Mouse (Mus musculus) ES-Bruce4 (cell line): ENCODE data around the gene Lime1. TPM values are rescaled to one million over a fixed set of nuclear protein-coding genes. Genes with fewer than 3 reads are reported as not detected.

Experiments used
- H3K27ac ChIP-seq: 2 replicates; pipeline ENCODE4 v1.5.1; 2012; ENCODE audit warnings: low read length, inconsistent platforms; ENCODE audit not compliant: insufficient read depth
- H3K27me3 ChIP-seq: 2 replicates; pipeline ENCODE4 v1.6.1; 2012; ENCODE audit warnings: mild to moderate bottlenecking, low read length, inconsistent platforms; ENCODE audit not compliant: control insufficient read depth, poor library complexity, insufficient read depth, severe bottlenecking
- H3K36me3 ChIP-seq: 2 replicates; pipeline ENCODE4 v1.6.1; 2012; ENCODE audit warnings: inconsistent platforms, mild to moderate bottlenecking, low read length, moderate library complexity; ENCODE audit not compliant: control insufficient read depth, poor library complexity, insufficient read depth, severe bottlenecking
- H3K4me1 ChIP-seq: one replicate; pipeline ENCODE4 v1.8.1; 2011; ENCODE audit warnings: low read length; ENCODE audit not compliant: control insufficient read depth, insufficient read depth
- H3K4me3 ChIP-seq: 2 replicates; pipeline ENCODE4 v1.5.1; 2011; ENCODE audit warnings: low read depth, mild to moderate bottlenecking, low read length
- H3K9ac ChIP-seq: 2 replicates; pipeline ENCODE4 v1.6.1; 2012; ENCODE audit warnings: low read depth, mild to moderate bottlenecking, inconsistent platforms; ENCODE audit not compliant: poor library complexity, severe bottlenecking
- H3K9me3 ChIP-seq: replicated peaks from 2 replicates; pipeline ENCODE4 v1.6.1; 2012; ENCODE audit warnings: mild to moderate bottlenecking, low read length, inconsistent platforms; ENCODE audit not compliant: control insufficient read depth, poor library complexity, insufficient read depth, severe bottlenecking
- CTCF ChIP-seq: IDR thresholded peaks from one replicate; pipeline ENCODE4 v1.8.1; 2011; ENCODE audit warnings: low read depth, low read length
- EP300 ChIP-seq: IDR thresholded peaks from 2 replicates; pipeline ENCODE4 v1.6.1; 2011; ENCODE audit warnings: low read depth, low read length; ENCODE audit not compliant: insufficient read depth
- POLR2A ChIP-seq: IDR thresholded peaks from one replicate; pipeline ENCODE4 v1.8.1; 2011; ENCODE audit warnings: low read length; ENCODE audit not compliant: insufficient read depth
- polyA plus RNA-seq: library from polyadenylated mRNA; stranded (reverse); fragments of >200 nt; gene quantifications from 2 replicates; pipeline ENCODE4 v1.2.4, GENCODE M21; 2011; ENCODE audit warnings: low read depth; ENCODE audit not compliant: missing spikeins, insufficient read depth, insufficient read length

The Lime1 gene
- polyA plus RNA-seq: 3.9 and 6.3 TPM in 2 replicates

DNA sequence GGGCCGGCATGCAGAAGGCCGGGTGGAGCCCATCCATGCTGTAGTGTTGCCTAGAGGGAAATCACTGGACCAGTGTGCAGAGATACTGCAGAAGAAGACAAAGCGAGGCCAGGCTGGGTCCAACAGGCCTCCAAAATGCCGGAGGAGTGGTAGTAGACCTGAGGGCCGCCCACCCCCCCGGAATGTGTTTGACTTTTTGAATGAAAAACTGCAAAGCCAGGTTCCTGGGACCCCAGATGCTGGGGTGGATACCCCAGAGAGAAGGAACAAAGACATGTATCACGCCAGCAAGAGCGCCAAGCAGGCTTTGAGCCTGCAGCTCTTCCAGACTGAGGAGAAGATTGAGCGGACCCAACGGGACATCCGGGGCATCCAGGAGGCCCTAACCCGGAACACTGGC is at the start of gene Lime1:
Gene Lime1, plus strand, starts transcription at position 301 of the 400 bp plus-strand sequence.
- H3K36me3 ChIP-seq: peaks cover 3% of the 10 kb centered on the region; the same call in 1 of the 2 replicates
- no peak within 1 kb of the TSS for H3K9ac ChIP-seq
- H3K27ac ChIP-seq: no peak within 1 kb of the TSS
- no peaks in the 10 kb centered on the region for H3K27me3 ChIP-seq
- H3K4me1 ChIP-seq: no peaks in the 10 kb centered on the region
- no peak within 1 kb of the TSS for H3K4me3 ChIP-seq
- H3K9me3 ChIP-seq: no peaks in the 10 kb centered on the region
- no peak for TF ChIP-seq EP300
- no peak for TF ChIP-seq CTCF
- TF ChIP-seq POLR2A: no peak

DNA sequence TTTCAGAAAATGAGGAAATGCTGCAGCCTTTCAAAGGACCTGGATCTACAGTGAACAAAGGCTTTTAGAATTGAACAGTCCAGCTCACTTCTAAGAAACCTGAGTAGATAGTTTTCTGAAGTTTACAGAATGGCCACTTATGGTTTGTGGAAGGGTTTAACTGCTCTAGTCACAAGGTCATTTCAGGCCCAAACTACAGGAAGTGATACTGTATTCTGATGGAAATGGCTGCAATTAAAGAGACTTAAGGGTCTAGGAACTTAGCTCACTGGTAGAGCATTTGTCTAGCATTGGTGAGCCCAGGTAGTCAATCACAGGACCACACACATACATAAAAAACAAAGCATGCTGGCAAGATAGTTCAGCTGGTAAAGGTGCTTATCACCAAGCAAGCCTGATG is 47.3 kb upstream of the Lime1 start:
- H3K4me1 ChIP-seq: no peaks in the 10 kb centered on the region
- peaks cover 61% of the 10 kb centered on the region for H3K36me3 ChIP-seq
- H3K27me3 ChIP-seq: no peaks in the 10 kb centered on the region
- H3K9me3 ChIP-seq: no peaks in the 10 kb centered on the region
- no peak overlapping the region for H3K4me3 ChIP-seq
- H3K27ac ChIP-seq: peak overlapping the region; percentile 77
- TF ChIP-seq EP300: no peak
- TF ChIP-seq POLR2A: no peak
- TF ChIP-seq CTCF: no peak
- no peak overlapping the region for H3K9ac ChIP-seq

DNA sequence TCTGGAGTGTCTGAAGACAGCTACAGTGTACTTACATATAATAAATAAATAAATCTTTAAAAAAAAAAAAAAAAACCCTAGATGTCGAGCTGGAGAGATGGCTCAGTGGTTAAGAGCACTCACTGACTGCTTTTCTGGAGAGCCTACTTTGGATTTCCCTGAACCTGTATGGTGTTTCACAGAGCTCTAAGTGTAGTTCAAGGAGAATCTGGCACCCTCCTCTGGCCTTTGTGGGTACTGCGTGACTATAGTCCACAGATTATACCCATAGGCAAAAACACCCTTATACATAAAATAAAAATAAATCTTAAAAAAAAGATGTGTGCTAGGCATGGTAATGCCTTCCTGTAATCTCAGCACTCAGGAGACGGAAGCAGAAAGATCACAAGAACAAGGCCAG is 45.9 kb upstream of the Lime1 start:
- Histone ChIP-seq H3K27me3 (no peaks in the 10 kb centered on the region), H3K36me3 (peaks cover 63% of the 10 kb centered on the region), H3K27ac (no peak overlapping the region), H3K4me3 (no peak overlapping the region), H3K4me1 (no peaks in the 10 kb centered on the region), H3K9ac (no peak overlapping the region), H3K9me3 (no peaks in the 10 kb centered on the region)
- no peak for TF ChIP-seq EP300
- no peak for TF ChIP-seq CTCF
- no peak for TF ChIP-seq POLR2A

DNA sequence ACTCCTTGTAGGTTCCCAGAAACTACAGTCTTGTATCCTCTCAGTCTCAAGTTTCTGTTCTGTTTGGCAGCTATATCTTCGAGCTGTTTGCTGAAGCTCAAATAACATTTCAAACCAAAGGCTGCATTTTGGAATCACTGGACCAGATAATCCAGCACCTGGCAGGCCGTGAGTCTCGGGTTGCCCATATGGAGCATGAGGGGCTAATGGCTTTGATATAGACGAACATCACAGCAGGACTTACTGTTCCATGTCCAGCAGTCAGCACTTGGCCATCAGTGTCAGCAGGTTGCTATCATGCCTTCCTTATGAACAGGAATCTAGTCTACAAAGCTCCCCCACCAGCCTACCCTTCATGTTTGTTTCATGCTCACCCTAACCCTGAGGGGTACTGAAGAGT is 39.5 kb upstream of the Lime1 start:
- Histone ChIP-seq H3K4me3 (no peak overlapping the region), H3K27me3 (no peaks in the 10 kb centered on the region), H3K9ac (no peak overlapping the region), H3K27ac (no peak overlapping the region), H3K9me3 (no peaks in the 10 kb centered on the region), H3K36me3 (peaks cover 70% of the 10 kb centered on the region), H3K4me1 (no peaks in the 10 kb centered on the region)
- no peak for TF ChIP-seq EP300

DNA sequence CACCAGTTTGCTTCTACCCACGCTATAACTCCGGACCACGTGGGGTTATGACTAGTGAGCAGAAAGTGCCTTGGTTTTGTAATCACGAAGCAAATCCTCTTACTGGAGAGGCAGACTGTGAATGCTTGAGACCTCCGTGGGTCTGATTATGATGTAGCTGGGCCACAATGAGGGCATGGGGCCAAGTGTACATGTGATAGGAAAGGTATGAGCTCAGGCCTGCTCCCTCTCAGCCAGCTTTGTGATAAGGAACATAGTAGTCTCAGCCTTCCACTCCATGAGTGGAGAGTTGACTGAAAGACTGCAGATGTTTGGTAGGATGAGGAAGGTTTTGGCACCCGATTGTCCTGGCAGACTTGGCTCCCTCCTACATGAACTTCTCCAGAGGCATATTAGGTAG is 37.1 kb upstream of the Lime1 start:
- Histone ChIP-seq H3K9ac (no peak overlapping the region), H3K36me3 (peaks cover 62% of the 10 kb centered on the region)
- TF ChIP-seq EP300: no peak

DNA sequence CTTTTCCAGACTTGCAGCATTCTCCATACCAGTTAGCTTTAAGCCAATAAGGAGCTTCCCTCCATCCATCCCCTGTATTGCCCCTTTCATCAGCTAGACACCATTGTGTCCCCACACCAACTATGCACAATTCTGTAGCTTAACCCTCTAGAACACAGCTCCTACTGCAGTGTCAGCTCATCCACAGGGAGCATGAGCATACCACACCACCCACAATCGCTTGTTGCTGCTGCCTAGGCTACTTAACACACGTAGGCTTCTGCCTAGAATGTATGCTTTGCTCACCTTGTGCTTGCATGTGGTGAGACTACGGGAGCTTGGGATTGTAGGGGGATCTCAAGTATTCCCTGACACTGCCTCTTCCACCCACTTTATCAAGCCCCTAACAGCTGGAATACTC is 23.1 kb upstream of the Lime1 start:
- no peak overlapping the region for H3K4me3 ChIP-seq
- peaks cover 3% of the 10 kb centered on the region; the same call in 1 of the 2 replicates for H3K9me3 ChIP-seq
- H3K36me3 ChIP-seq: peaks cover 73% of the 10 kb centered on the region
- H3K27ac ChIP-seq: no peak overlapping the region
- no peaks in the 10 kb centered on the region for H3K4me1 ChIP-seq
- TF ChIP-seq POLR2A: no peak
- no peak for TF ChIP-seq CTCF
- no peak for TF ChIP-seq EP300
- no peak overlapping the region for H3K9ac ChIP-seq
- H3K27me3 ChIP-seq: no peaks in the 10 kb centered on the region

More for the DNA sequence above, 37.1 kb upstream of the Lime1 start:
- Histone ChIP-seq H3K4me3 (no peak overlapping the region), H3K9me3 (no peaks in the 10 kb centered on the region), H3K27ac (no peak overlapping the region), H3K4me1 (no peaks in the 10 kb centered on the region), H3K27me3 (no peaks in the 10 kb centered on the region)
